Mouse (Mus musculus) midbrain, embryonic 11.5 days (tissue): ENCODE measurements at regions not wholly inside any gene's neighbourhood (a gene's known extent, or its start where the extent isn't known, plus 50 kb on each side); places are given as distances from the start of the nearest gene placed in this dataset.

ENCODE experiments used
- ATAC-seq: fragments of 200-750 bp; cut with Nextera tagmentation; 2 replicates; pipeline ENCODE4 v1.8.0; 2017; ENCODE audit warnings: moderate TSS enrichment, moderate library complexity; ENCODE audit not compliant: low FRiP score
- DNase-seq: peaks from one replicate; pipeline ENCODE4 v3.0.0; 2015; ENCODE audit warnings: low spot score; ENCODE audit errors: missing footprints
- H3K27ac ChIP-seq: fragments of 300-500 bp; sonication (generic); 2 replicates; pipeline ENCODE4 v1.5.1; 2014; ENCODE audit warnings: low read depth, low read length
- H3K27me3 ChIP-seq: fragments of 300-500 bp; sonication (generic); 2 replicates; pipeline ENCODE4 v1.6.1; 2014; ENCODE audit warnings: mild to moderate bottlenecking, low read length, moderate library complexity, mixed read lengths; ENCODE audit not compliant: control insufficient read depth, insufficient read depth
- H3K36me3 ChIP-seq: fragments of 300-500 bp; sonication (generic); 2 replicates; pipeline ENCODE4 v1.6.1; 2014; ENCODE audit warnings: mild to moderate bottlenecking, low read length, moderate library complexity, mixed read lengths; ENCODE audit not compliant: control insufficient read depth, insufficient read depth
- H3K4me1 ChIP-seq: fragments of 300-500 bp; sonication (generic); 2 replicates; pipeline ENCODE4 v1.6.1; 2014; ENCODE audit warnings: low read length; ENCODE audit not compliant: control insufficient read depth, insufficient read depth
- H3K4me2 ChIP-seq: fragments of 300-500 bp; sonication (generic); 2 replicates; pipeline ENCODE4 v1.6.1; 2014; ENCODE audit warnings: mild to moderate bottlenecking, moderate library complexity
- H3K4me3 ChIP-seq: fragments of 300-500 bp; sonication (generic); 2 replicates; pipeline ENCODE4 v1.5.1; 2014; ENCODE audit warnings: low read depth, low read length
- H3K9ac ChIP-seq: fragments of 300-500 bp; sonication (generic); 2 replicates; pipeline ENCODE4 v1.6.1; 2014; ENCODE audit warnings: low read length
- H3K9me3 ChIP-seq: fragments of 300-500 bp; sonication (generic); 2 replicates; pipeline ENCODE4 v1.6.1; 2016; ENCODE audit warnings: low read length; ENCODE audit not compliant: control insufficient read depth
- WGBS: fragments of 180-500 bp; shearing (Covaris S2); extraction: QIAGEN DNeasy Blood & Tissue Kit; methylation state at CpG from one replicate; pipeline ENCODE4 v1.1.7; 2014; 5-methylcytosine and 5-hydroxymethylcytosine counted together

DNA sequence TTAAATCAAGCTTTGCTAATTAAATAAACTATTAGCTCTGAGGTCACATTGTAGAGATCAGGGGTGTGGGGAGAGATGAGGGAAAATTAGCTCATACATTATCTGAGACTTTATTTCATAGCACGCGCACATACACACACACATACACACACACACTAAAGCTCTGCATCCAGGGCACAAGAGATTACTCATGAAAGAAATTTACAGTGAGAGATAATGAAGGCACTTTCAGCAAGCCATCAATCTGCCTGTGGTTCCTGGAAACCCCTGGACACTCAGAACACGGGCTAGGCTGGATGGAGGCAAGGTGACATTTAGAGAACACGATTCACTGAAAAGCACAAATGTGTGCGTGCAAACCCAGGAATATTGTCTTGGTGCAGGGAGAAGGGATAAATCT is 60.2 kb downstream of the Scg2 start:
- H3K4me3 ChIP-seq, result no peak overlapping the region
- no peaks in the 10 kb centered on the region for H3K36me3 ChIP-seq
- no peak for ATAC-seq
- no peak overlapping the region for H3K27ac ChIP-seq
- no peak overlapping the region for H3K9ac ChIP-seq
- H3K9me3 ChIP-seq, result no peaks in the 10 kb centered on the region
- no peaks in the 10 kb centered on the region for H3K27me3 ChIP-seq
- no peak for DNase-seq
- H3K4me1 ChIP-seq, result no peaks in the 10 kb centered on the region
- no peak overlapping the region for H3K4me2 ChIP-seq
- 79% methylated on average over 5 of the region's 5 CpGs for whole genome bisulfite sequencing

GRCm38 (mm10) chr1:79374811-79375210 is 65.1 kb downstream of the Scg2 start:
- ATAC-seq, result no peak
- Histone ChIP-seq H3K9ac (no peak overlapping the region), H3K4me1 (no peaks in the 10 kb centered on the region), H3K4me2 (no peak overlapping the region), H3K27ac (no peak overlapping the region), H3K9me3 (no peaks in the 10 kb centered on the region), H3K4me3 (no peak overlapping the region), H3K27me3 (no peaks in the 10 kb centered on the region), H3K36me3 (no peaks in the 10 kb centered on the region)
- 79% methylated on average over 3 of the region's 3 CpGs for WGBS
- no peak for DNase-seq

GRCm38 (mm10) chr1:79357291-79358045 is 82.5 kb downstream of the Scg2 start:
- 87% methylated on average over 2 of the region's 2 CpGs for WGBS
- H3K27ac ChIP-seq, result no peak overlapping the region
- DNase-seq, result no peak
- H3K27me3 ChIP-seq, result no peaks in the 10 kb centered on the region
- ATAC-seq, result no peak
- no peaks in the 10 kb centered on the region for H3K36me3 ChIP-seq
- H3K4me3 ChIP-seq, result no peak overlapping the region
- no peak overlapping the region for H3K4me2 ChIP-seq
- H3K9me3 ChIP-seq, result no peaks in the 10 kb centered on the region
- H3K4me1 ChIP-seq, result no peaks in the 10 kb centered on the region
- H3K9ac ChIP-seq, result no peak overlapping the region

- ATAC-seq (no peak), DNase-seq (no peak)
- H3K27me3 ChIP-seq, result no peaks in the 10 kb centered on the region
- no peak overlapping the region for H3K4me3 ChIP-seq
- H3K9ac ChIP-seq, result no peak overlapping the region
- WGBS, result 79% methylated on average over 3 of the region's 3 CpGs
- no peaks in the 10 kb centered on the region for H3K9me3 ChIP-seq
- no peak overlapping the region for H3K4me2 ChIP-seq
- no peak overlapping the region for H3K27ac ChIP-seq
- no peaks in the 10 kb centered on the region for H3K36me3 ChIP-seq
- no peaks in the 10 kb centered on the region for H3K4me1 ChIP-seq
Measured at GRCm38 (mm10) chr1:79346511-79346910, 93.4 kb downstream of the Scg2 start.

DNA sequence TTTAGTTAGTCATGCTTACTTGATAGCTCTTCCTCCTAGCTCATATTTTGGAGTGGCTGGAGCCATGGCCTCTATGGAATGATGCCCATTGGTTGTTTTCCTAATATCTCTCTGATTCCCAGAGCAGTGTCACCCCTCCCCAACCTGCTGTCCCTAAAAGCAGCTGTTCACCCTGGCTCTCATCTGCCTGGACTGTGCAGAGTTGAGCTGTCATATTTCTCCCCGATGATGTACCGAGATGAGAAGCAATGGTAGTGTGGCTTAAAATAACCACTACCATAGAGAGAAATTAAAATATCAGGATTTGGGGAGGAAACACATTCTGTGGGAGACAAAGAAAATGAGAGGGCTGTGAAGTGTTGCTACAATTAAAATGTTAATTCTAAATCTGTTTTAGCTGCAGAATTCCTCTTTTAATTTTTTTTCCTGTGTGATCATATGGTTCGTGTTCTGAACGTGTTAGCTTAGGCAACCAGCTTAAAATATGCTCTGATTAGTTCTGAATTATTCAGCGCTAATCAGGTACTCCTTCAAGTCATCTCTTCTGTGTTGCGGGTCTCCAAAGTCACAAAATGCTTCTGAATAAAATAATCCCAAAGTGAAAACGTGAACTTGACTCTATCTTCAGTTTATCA is 104.3 kb downstream of the Scg2 start:
- Histone ChIP-seq H3K27ac (no peak overlapping the region), H3K4me2 (no peak overlapping the region), H3K4me3 (no peak overlapping the region), H3K27me3 (no peaks in the 10 kb centered on the region), H3K4me1 (no peaks in the 10 kb centered on the region), H3K36me3 (no peaks in the 10 kb centered on the region), H3K9me3 (no peaks in the 10 kb centered on the region), H3K9ac (no peak overlapping the region)
- ATAC-seq (no peak), DNase-seq (no peak)
- 87% methylated on average over 7 of the region's 7 CpGs for WGBS

DNA sequence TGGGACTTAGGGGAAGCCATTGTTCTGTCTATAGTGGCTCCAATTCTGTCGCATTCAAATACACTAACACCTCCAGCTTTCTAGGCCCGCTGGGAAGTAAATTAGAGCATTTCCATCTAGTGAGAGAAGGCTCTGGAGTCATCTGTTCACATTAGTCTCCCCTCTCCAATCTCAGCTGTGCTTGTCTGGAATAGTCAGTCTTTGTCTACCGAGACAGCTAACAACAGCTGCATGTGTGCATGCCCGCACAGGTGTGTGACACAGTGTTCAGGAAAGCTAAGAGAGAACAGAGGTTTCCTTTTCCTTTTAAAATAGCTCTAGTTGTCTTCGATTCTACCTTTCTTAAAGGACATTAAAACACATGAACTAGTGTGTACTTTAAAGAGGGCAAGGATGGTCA is 122.7 kb downstream of the Scg2 start:
- H3K27me3 ChIP-seq, result no peaks in the 10 kb centered on the region
- WGBS, result 72% methylated on average over 5 of the region's 5 CpGs
- H3K4me2 ChIP-seq, result no peak overlapping the region
- H3K9me3 ChIP-seq, result no peaks in the 10 kb centered on the region
- no peak for DNase-seq
- no peak overlapping the region for H3K4me3 ChIP-seq
- H3K4me1 ChIP-seq, result no peaks in the 10 kb centered on the region
- no peak overlapping the region for H3K27ac ChIP-seq
- no peaks in the 10 kb centered on the region for H3K36me3 ChIP-seq
- no peak for ATAC-seq
- no peak overlapping the region for H3K9ac ChIP-seq

DNA sequence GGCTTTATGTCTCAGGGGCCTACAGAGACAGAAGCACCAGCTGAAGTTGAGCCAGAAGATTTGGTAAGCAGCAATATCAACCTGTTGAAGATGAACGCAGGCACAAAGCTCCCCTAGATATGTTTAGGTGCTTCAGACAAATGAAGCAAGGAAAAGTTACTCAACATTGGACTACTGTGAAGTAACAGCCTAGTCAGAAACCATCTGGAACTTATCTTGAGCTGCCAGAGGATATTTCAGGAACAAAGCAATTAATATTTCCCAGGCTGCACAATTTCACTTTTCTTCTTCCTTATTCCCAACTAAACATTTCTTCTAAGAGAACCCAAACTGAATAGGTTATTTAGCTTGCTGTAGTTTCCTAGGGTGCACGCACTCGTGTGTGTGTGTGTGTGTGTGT is 125.1 kb downstream of the Scg2 start:
- no peak overlapping the region for H3K4me2 ChIP-seq
- H3K9me3 ChIP-seq, result no peaks in the 10 kb centered on the region
- ATAC-seq (no peak), DNase-seq (no peak)
- WGBS, result 78% methylated on average over 3 of the region's 3 CpGs
- no peak overlapping the region for H3K4me3 ChIP-seq
- no peaks in the 10 kb centered on the region for H3K36me3 ChIP-seq
- no peak overlapping the region for H3K27ac ChIP-seq
- no peak overlapping the region for H3K9ac ChIP-seq
- H3K4me1 ChIP-seq, result no peaks in the 10 kb centered on the region
- no peaks in the 10 kb centered on the region for H3K27me3 ChIP-seq

GRCm38 (mm10) chr1:79312153-79312552 is 127.8 kb downstream of the Scg2 start:
- DNase-seq, result no peak
- no peaks in the 10 kb centered on the region for H3K9me3 ChIP-seq
- H3K36me3 ChIP-seq, result no peaks in the 10 kb centered on the region
- 87% methylated on average over 5 of the region's 5 CpGs for WGBS
- H3K4me1 ChIP-seq, result no peaks in the 10 kb centered on the region
- no peak overlapping the region for H3K4me2 ChIP-seq
- ATAC-seq, result no peak
- no peak overlapping the region for H3K27ac ChIP-seq
- H3K4me3 ChIP-seq, result no peak overlapping the region
- no peak overlapping the region for H3K9ac ChIP-seq
- no peaks in the 10 kb centered on the region for H3K27me3 ChIP-seq

DNA sequence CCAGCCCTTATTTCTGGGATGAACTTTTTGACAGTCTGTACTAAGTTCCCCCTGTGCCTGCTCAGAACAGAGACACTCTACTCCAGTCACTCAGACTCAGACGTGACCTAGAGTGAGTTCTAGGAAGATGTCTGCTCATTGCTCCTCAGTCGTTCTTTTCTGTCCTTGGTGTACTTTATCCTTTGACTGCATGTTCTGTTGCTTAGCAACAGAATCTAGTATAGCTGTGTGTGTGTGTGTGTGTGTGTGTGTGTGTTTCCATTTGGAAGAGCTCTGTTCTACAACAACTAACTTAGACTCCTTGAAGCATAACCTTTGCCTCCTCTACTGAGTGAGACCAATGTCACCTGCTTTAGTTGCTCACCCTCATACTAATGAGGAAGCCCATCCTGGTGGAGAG is 136.3 kb downstream of the Scg2 start:
- Histone ChIP-seq H3K27ac (no peak overlapping the region), H3K36me3 (no peaks in the 10 kb centered on the region), H3K9me3 (no peaks in the 10 kb centered on the region), H3K4me3 (no peak overlapping the region), H3K4me2 (no peak overlapping the region), H3K9ac (no peak overlapping the region), H3K27me3 (no peaks in the 10 kb centered on the region), H3K4me1 (no peaks in the 10 kb centered on the region)
- 65% methylated on average over 2 of the region's 2 CpGs for WGBS
- no peak for DNase-seq
- ATAC-seq, result no peak
